Mouse (Mus musculus): ENCODE data around the gene Lrrc7. TPM values are rescaled to one million over a fixed set of nuclear protein-coding genes. Genes with fewer than 3 reads are reported as not detected.
"Not testable (repeated sequence)": the region's sequence is repeated elsewhere in the genome, so short reads cannot be mapped to it uniquely, and the experiment has no call there.

The Lrrc7 gene
- polyA plus RNA-seq, 1 experiment from 2014 or later, result 0.86 TPM

- no peaks in the 10 kb centered on the region for H3K4me1 ChIP-seq (replicated peaks)
- 69% methylated on average over 1 of the region's 1 CpGs for WGBS
- H3K27ac ChIP-seq, result no peak overlapping the region
- DNase-seq (ENCODE audit: low spot score), result no peak
- no peaks in the 10 kb centered on the region for H3K36me3 ChIP-seq
- no peaks in the 10 kb centered on the region for H3K9me3 ChIP-seq
- H3K27me3 ChIP-seq (ENCODE audit: insufficient read depth, poor library complexity, severe bottlenecking), result no peaks in the 10 kb centered on the region
- H3K4me3 ChIP-seq, result no peak overlapping the region
These were observed 421.4 kb downstream of the Lrrc7 start for GRCm38 (mm10) chr3:158140629-158141028.

DNA sequence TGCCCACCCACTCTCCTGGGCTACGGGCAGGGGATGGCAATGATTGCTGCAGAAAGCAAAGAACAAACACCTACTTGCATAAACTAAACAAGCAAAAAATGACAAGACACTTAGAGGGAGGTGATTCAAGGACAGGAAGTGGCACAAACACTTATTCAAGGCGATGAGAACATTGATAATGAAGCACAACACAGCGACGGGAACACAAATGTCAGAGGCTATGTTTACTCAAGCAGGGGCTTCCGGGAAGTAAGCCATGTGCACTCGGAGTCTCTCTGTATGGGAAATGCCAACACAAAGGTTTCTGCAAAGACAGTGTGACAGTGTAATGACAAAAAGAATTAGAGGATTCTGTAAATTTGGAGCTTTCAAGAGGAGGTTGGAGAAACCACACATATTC, 424.2 kb downstream of the Lrrc7 start:
- no peak for DNase-seq (ENCODE audit: low spot score)
- H3K27ac ChIP-seq, result no peak overlapping the region
- no peaks in the 10 kb centered on the region for H3K36me3 ChIP-seq
- H3K4me1 ChIP-seq (replicated peaks), result no peaks in the 10 kb centered on the region
- 69% methylated on average over 6 of the region's 6 CpGs for WGBS
- no peak overlapping the region for H3K4me3 ChIP-seq
- no peaks in the 10 kb centered on the region for H3K9me3 ChIP-seq
- no peaks in the 10 kb centered on the region for H3K27me3 ChIP-seq (ENCODE audit: insufficient read depth, poor library complexity, severe bottlenecking)

- Histone ChIP-seq H3K27me3 (ENCODE audit: insufficient read depth, poor library complexity, severe bottlenecking) (no peaks in the 10 kb centered on the region), H3K27ac (no peak overlapping the region), H3K4me1 (replicated peaks) (no peaks in the 10 kb centered on the region), H3K36me3 (no peaks in the 10 kb centered on the region), H3K9me3 (no peaks in the 10 kb centered on the region), H3K4me3 (no peak overlapping the region)
- DNase-seq (ENCODE audit: low spot score), result no peak
- WGBS, result 85% methylated on average over 4 of the region's 4 CpGs
These were observed 430.3 kb downstream of the Lrrc7 start for GRCm38 (mm10) chr3:158131672-158132071.

DNA sequence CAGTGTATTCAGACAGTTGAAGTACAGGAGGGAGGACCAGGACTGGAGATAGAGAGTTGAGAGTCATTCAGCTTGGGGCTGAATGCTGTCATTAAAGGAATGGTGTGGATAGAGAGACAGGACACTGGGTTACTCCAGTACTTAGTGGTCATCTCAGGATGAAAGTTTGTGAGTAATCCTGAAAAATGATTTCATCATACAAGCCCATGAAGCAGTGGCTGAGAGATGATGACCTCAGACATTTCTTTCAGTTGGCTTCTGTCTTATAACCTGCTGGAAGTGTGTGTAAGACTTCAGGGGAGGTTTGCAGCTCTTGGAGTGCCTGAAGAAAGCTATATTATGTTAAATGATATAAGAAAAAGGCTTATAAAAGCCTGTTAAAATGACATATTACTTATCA, 430.8 kb downstream of the Lrrc7 start:
- no peaks in the 10 kb centered on the region for H3K9me3 ChIP-seq

DNA sequence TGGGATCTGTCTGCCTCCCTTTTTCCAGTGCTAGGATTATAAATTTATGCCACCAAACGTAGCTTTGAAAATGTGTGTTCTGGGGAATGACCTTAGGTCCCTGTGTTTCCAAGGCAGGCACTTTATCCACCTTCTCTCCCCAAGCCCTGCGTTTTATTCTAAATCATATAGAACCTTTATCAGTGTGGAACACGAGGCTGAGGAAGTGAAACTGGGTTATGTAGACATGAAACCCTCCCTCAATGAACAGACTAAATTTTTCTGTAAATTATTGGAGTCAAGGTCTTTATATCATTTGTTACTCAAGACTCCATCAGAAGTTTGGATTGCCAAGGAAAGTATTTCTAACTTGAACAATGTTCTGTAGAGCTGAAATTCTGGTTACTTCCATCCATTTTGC, 439.1 kb downstream of the Lrrc7 start:
- WGBS, result 72% methylated on average over 3 of the region's 3 CpGs
- Histone ChIP-seq H3K4me3 (no peak overlapping the region), H3K27ac (no peak overlapping the region), H3K9me3 (no peaks in the 10 kb centered on the region), H3K4me1 (replicated peaks) (no peaks in the 10 kb centered on the region), H3K27me3 (ENCODE audit: insufficient read depth, poor library complexity, severe bottlenecking) (no peaks in the 10 kb centered on the region), H3K36me3 (no peaks in the 10 kb centered on the region)
- no peak for DNase-seq (ENCODE audit: low spot score)

More for the DNA sequence above, 430.8 kb downstream of the Lrrc7 start:
- no peak for DNase-seq (ENCODE audit: low spot score)
- no peaks in the 10 kb centered on the region for H3K27me3 ChIP-seq (ENCODE audit: insufficient read depth, poor library complexity, severe bottlenecking)
- no peak overlapping the region for H3K27ac ChIP-seq
- no peaks in the 10 kb centered on the region for H3K36me3 ChIP-seq
- no peaks in the 10 kb centered on the region for H3K4me1 ChIP-seq (replicated peaks)
- H3K4me3 ChIP-seq, result no peak overlapping the region

GRCm38 (mm10) chr3:158105260-158105659, 456.8 kb downstream of the Lrrc7 start:
- Histone ChIP-seq H3K9me3 (no peaks in the 10 kb centered on the region), H3K27ac (no peak overlapping the region), H3K4me3 (no peak overlapping the region), H3K27me3 (ENCODE audit: insufficient read depth, poor library complexity, severe bottlenecking) (no peaks in the 10 kb centered on the region), H3K36me3 (no peaks in the 10 kb centered on the region), H3K4me1 (replicated peaks) (no peaks in the 10 kb centered on the region)
- WGBS, result 65% methylated on average over 1 of the region's 1 CpGs
- DNase-seq (ENCODE audit: low spot score), result no peak

GRCm38 (mm10) chr3:158103467-158103866, 458.6 kb downstream of the Lrrc7 start:
- no peaks in the 10 kb centered on the region for H3K9me3 ChIP-seq
- no peaks in the 10 kb centered on the region for H3K4me1 ChIP-seq (replicated peaks)
- H3K27me3 ChIP-seq (ENCODE audit: insufficient read depth, poor library complexity, severe bottlenecking), result no peaks in the 10 kb centered on the region
- H3K36me3 ChIP-seq, result no peaks in the 10 kb centered on the region
- no peak overlapping the region for H3K27ac ChIP-seq
- H3K4me3 ChIP-seq, result no peak overlapping the region
- DNase-seq (ENCODE audit: low spot score), result no peak
- 79% methylated on average over 2 of the region's 2 CpGs for WGBS

DNA sequence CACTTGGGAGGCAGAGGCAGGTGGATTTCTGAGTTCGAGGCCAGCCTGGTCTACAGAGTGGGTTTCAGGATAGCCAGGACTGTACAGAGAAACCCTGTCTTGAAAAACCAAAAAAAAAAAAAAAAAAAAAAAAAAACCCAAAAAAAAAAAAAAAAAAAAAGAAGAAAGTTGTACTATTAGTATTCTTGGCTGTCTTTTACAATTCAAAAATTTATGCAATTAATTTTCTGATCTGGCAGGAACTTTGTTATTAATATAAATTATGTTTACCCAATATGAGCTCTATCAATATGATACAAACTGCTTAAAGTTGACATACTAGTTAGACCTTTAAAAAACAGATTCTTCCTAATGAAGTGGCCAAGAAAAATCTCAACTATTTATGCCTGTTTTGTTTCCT, 459.5 kb downstream of the Lrrc7 start:
- H3K27ac ChIP-seq; DNase-seq (ENCODE audit: low spot score); H3K4me3 ChIP-seq; H3K9me3 ChIP-seq; H3K36me3 ChIP-seq; H3K27me3 ChIP-seq (ENCODE audit: insufficient read depth, poor library complexity, severe bottlenecking); H3K4me1 ChIP-seq (replicated peaks): not testable (repeated sequence)
- 67% methylated on average over 1 of the region's 1 CpGs for WGBS

DNA sequence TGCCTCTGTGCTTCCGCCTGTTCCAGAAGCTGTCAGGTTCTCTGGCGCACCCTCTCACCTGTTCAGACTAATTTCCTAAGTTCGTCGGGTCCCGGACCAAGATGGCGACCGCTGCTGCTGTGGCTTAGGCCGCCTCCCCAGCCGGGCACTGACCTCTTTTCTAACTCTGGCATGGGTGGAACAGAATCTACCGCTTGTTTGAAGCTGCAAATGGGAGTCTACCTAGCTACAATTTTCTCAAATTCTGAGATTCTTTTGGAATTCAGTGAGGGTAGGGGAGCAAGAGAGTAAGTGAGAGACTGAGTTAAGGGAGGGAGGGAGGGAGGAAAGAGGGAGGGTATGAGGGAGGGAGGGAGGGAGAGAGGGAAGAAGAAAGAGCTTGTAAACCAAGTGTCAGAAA, 460.0 kb downstream of the Lrrc7 start:
- WGBS, result 93% methylated on average over 10 of the region's 10 CpGs
- H3K9me3 ChIP-seq; H3K4me1 ChIP-seq (replicated peaks); H3K36me3 ChIP-seq; DNase-seq (ENCODE audit: low spot score); H3K4me3 ChIP-seq; H3K27ac ChIP-seq; H3K27me3 ChIP-seq (ENCODE audit: insufficient read depth, poor library complexity, severe bottlenecking): not testable (repeated sequence)

GRCm38 (mm10) chr3:158093919-158094318, 468.1 kb downstream of the Lrrc7 start:
- Histone ChIP-seq H3K36me3 (no peaks in the 10 kb centered on the region), H3K27ac (no peak overlapping the region), H3K4me3 (no peak overlapping the region), H3K27me3 (ENCODE audit: insufficient read depth, poor library complexity, severe bottlenecking) (no peaks in the 10 kb centered on the region), H3K4me1 (replicated peaks) (no peaks in the 10 kb centered on the region), H3K9me3 (no peaks in the 10 kb centered on the region)
- no peak for DNase-seq (ENCODE audit: low spot score)
- 84% methylated on average over 4 of the region's 4 CpGs for WGBS

- Histone ChIP-seq H3K36me3 (no peaks in the 10 kb centered on the region), H3K4me1 (replicated peaks) (no peaks in the 10 kb centered on the region), H3K27ac (no peak overlapping the region), H3K27me3 (ENCODE audit: insufficient read depth, poor library complexity, severe bottlenecking) (no peaks in the 10 kb centered on the region), H3K4me3 (no peak overlapping the region), H3K9me3 (no peaks in the 10 kb centered on the region)
- no peak for DNase-seq (ENCODE audit: low spot score)
- 83% methylated on average over 3 of the region's 3 CpGs for WGBS
These were observed 470.4 kb downstream of the Lrrc7 start for GRCm38 (mm10) chr3:158091601-158092000.

DNA sequence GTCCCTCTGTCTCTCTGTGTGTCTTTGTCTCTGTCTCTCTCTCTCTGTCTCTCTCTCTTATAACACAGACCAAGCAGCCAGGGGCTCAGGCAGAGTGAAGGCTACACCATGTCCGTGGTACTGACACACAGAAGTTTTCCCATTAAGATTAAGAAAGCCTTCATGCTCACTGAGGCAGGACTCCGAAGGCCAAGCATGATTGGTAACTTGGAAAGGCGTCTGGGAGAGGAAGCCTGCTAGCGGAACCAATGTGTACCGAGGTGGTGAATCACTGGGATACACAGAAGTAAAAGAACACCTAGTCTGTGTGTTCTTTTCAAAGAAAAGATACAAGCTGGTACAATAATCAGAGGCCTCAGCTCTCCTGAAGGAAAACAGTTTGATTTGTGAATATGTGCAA, 484.2 kb downstream of the Lrrc7 start:
- Histone ChIP-seq H3K9me3 (no peaks in the 10 kb centered on the region), H3K4me3 (no peak overlapping the region)

DNA sequence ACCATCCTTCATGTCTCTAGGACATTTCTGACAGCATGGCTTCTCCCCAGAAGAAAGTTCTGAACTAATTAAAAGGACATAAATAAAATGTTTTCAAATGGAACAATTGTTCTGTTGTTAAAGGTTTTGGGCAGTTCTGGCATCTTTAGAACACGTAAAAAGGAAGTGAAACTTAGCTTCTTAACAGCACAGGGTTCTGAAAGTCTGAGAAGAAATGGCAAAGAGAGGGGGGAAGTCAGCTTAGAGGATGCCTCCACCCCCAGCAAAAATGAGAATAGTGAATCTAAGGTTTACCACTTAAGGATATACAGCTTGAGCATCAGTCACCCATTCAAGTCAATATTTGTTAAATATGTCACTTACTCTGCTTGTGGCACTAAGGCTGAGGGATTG, 484.6 kb downstream of the Lrrc7 start:
- H3K27me3 ChIP-seq (ENCODE audit: insufficient read depth, poor library complexity, severe bottlenecking), result no peaks in the 10 kb centered on the region
- H3K4me1 ChIP-seq (replicated peaks), result no peaks in the 10 kb centered on the region
- no peak overlapping the region for H3K27ac ChIP-seq
- DNase-seq (ENCODE audit: low spot score), result no peak
- no peaks in the 10 kb centered on the region for H3K9me3 ChIP-seq
- 52% methylated on average over 1 of the region's 1 CpGs for WGBS
- H3K36me3 ChIP-seq, result no peaks in the 10 kb centered on the region
- no peak overlapping the region for H3K4me3 ChIP-seq

More for the DNA sequence above, 484.2 kb downstream of the Lrrc7 start:
- no peak for DNase-seq (ENCODE audit: low spot score)
- Histone ChIP-seq H3K4me1 (replicated peaks) (no peaks in the 10 kb centered on the region), H3K27ac (no peak overlapping the region), H3K36me3 (no peaks in the 10 kb centered on the region), H3K27me3 (ENCODE audit: insufficient read depth, poor library complexity, severe bottlenecking) (no peaks in the 10 kb centered on the region)
- 77% methylated on average over 5 of the region's 5 CpGs for WGBS

GRCm38 (mm10) chr3:158076685-158077379, 485.2 kb downstream of the Lrrc7 start:
- Histone ChIP-seq H3K27ac (no peak overlapping the region), H3K4me3 (no peak overlapping the region), H3K27me3 (ENCODE audit: insufficient read depth, poor library complexity, severe bottlenecking) (no peaks in the 10 kb centered on the region), H3K36me3 (no peaks in the 10 kb centered on the region), H3K9me3 (no peaks in the 10 kb centered on the region), H3K4me1 (replicated peaks) (no peaks in the 10 kb centered on the region)
- no peak for DNase-seq (ENCODE audit: low spot score)
- WGBS, result 53% methylated on average over 4 of the region's 4 CpGs
